Mouse (Mus musculus) C2C12 (cell line): ENCODE measurements around the gene Ckm.

Source experiments
- CEBPB ChIP-seq: IDR thresholded peaks from one replicate; pipeline ENCODE4 v1.6.1; 2011; ENCODE audit warnings: low read depth, mild to moderate bottlenecking, control low read depth, moderate library complexity
- CTCF ChIP-seq: IDR thresholded peaks from one replicate; pipeline ENCODE4 v1.5.1; 2011; ENCODE audit not compliant: control insufficient read depth, insufficient read depth, insufficient read length
- MYOD1 ChIP-seq: IDR thresholded peaks from one replicate; pipeline ENCODE4 v1.6.1; 2011; ENCODE audit warnings: low read depth; ENCODE audit not compliant: control insufficient read depth, insufficient read length
- MYOG ChIP-seq: IDR thresholded peaks from one replicate; pipeline ENCODE4 v1.6.1; 2011; ENCODE audit not compliant: control insufficient read depth, insufficient read length; ENCODE audit errors: extremely low read depth

DNA sequence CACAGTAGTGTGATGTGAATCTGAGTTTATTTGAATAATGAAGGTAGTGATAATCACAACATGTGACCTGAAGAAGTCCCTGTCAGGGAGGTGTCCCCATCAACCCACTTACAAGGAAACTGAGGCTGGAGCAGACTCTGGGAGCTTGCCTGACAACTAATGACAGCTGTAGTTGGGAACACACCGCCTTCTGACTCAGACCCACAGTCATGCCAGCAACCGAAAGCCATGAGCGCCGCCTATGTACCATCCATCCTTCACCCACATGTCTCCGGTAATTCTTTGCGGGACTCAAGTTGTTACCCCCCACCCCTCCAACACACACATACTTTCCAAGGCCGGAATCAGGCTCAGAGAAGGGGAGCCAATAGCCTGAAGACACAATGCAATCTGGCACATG is 52.1 kb downstream of the Ckm start:
- TF ChIP-seq MYOD1 (peak; percentile 77), CTCF (no peak), CEBPB (no peak), MYOG (no peak)
